Mouse (Mus musculus) heart, postnatal 0 days (tissue): ENCODE measurements around the gene Hormad2.

Experiments
- CTCF ChIP-seq: IDR thresholded peaks from 2 replicates; pipeline ENCODE4 v1.5.1; 2016; ENCODE audit warnings: antibody characterized with exemption, control low read depth, low read depth
- EP300 ChIP-seq: IDR thresholded peaks from 2 replicates; pipeline ENCODE4 v1.6.1; 2016; ENCODE audit warnings: antibody characterized with exemption, low read depth

DNA sequence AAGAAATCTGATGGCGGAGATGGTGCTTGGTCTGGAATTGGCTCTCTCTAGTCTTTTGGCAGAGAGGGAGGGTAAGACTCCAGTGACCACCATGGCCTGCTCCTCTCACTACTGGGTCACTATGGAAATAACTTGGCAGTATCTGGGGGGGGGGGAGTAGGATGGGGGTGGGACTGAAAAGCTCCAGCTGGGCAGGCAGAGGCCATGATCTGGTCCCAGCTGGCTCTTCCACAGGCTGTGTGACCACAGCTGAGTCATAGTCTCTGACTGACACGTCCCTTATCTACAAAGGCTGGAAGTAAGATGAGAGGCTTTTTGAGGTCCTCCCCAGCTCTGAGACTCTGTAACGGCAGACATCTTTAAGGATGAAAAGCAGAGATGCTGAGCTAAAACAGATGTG, 143.2 kb downstream of the Hormad2 start:
- no peak for TF ChIP-seq CTCF
- TF ChIP-seq EP300 = no peak
